Mouse (Mus musculus) kidney, embryonic 16.5 days (tissue): ENCODE measurements at regions not wholly inside any gene's neighbourhood (a gene's known extent, or its start where the extent isn't known, plus 50 kb on each side); places are given as distances from the start of the nearest gene placed in this dataset.

Experiments used
- ATAC-seq: fragments of 200-750 bp; cut with Nextera tagmentation; 2 replicates; pipeline ENCODE4 v1.8.0; 2017; ENCODE audit warnings: moderate TSS enrichment; ENCODE audit not compliant: low FRiP score, low TSS enrichment
- H3K27ac ChIP-seq: fragments of 300-500 bp; sonication (generic); 2 replicates; pipeline ENCODE4 v1.5.1; 2014; ENCODE audit warnings: low read length
- H3K27me3 ChIP-seq: fragments of 300-500 bp; sonication (generic); 2 replicates; pipeline ENCODE4 v1.6.1; 2014; ENCODE audit warnings: low read length, control low read depth, mixed read lengths; ENCODE audit not compliant: insufficient read depth
- H3K36me3 ChIP-seq: fragments of 300-500 bp; sonication (generic); 2 replicates; pipeline ENCODE4 v1.6.1; 2014; ENCODE audit warnings: low read length, control low read depth, mixed read lengths; ENCODE audit not compliant: insufficient read depth
- H3K4me1 ChIP-seq: fragments of 300-500 bp; sonication (generic); 2 replicates; pipeline ENCODE4 v1.6.1; 2014; ENCODE audit warnings: low read length, control low read depth, mixed read lengths; ENCODE audit not compliant: insufficient read depth
- H3K4me2 ChIP-seq: fragments of 300-500 bp; sonication (generic); replicated peaks from 2 replicates; pipeline ENCODE4 v1.6.1; 2014; ENCODE audit warnings: low read depth, low read length
- H3K4me3 ChIP-seq: fragments of 300-500 bp; sonication (generic); 2 replicates; pipeline ENCODE4 v1.5.1; 2014; ENCODE audit warnings: mild to moderate bottlenecking, low read length
- H3K9ac ChIP-seq: fragments of 300-500 bp; sonication (generic); replicated peaks from 2 replicates; pipeline ENCODE4 v1.6.1; 2014; ENCODE audit warnings: low read length
- H3K9me3 ChIP-seq: fragments of 300-500 bp; sonication (generic); 2 replicates; pipeline ENCODE4 v1.6.1; 2016; ENCODE audit warnings: low read length, control low read depth
- WGBS: fragments of 180-500 bp; shearing (Covaris S2); extraction: QIAGEN DNeasy Blood & Tissue Kit; methylation state at CpG from one replicate; pipeline ENCODE4 v1.1.7; 2014; 5-methylcytosine and 5-hydroxymethylcytosine counted together

GRCm38 (mm10) chr17:83158053-83158452 is 57.0 kb upstream of the Pkdcc start:
- H3K9me3 ChIP-seq, result no peaks in the 10 kb centered on the region
- no peak overlapping the region for H3K27ac ChIP-seq
- H3K27me3 ChIP-seq, result no peaks in the 10 kb centered on the region
- no peak overlapping the region for H3K4me3 ChIP-seq
- 82% methylated on average over 6 of the region's 6 CpGs for WGBS
- H3K4me1 ChIP-seq, result no peaks in the 10 kb centered on the region
- H3K4me2 ChIP-seq, result no peak overlapping the region
- H3K36me3 ChIP-seq, result no peaks in the 10 kb centered on the region
- no peak overlapping the region for H3K9ac ChIP-seq
- no peak for ATAC-seq

- ATAC-seq, result no peak
- 78% methylated on average over 10 of the region's 10 CpGs for WGBS
- no peaks in the 10 kb centered on the region for H3K27me3 ChIP-seq
Measured at GRCm38 (mm10) chr17:83158652-83159051, 56.4 kb upstream of the Pkdcc start.

GRCm38 (mm10) chr17:83159634-83160033 is 55.5 kb upstream of the Pkdcc start:
- H3K4me2 ChIP-seq, result no peak overlapping the region
- peaks cover 11% of the 10 kb centered on the region for H3K4me1 ChIP-seq
- no peaks in the 10 kb centered on the region for H3K9me3 ChIP-seq
- H3K36me3 ChIP-seq, result no peaks in the 10 kb centered on the region
- WGBS, result 82% methylated on average over 4 of the region's 4 CpGs
- H3K27ac ChIP-seq, result no peak overlapping the region
- H3K27me3 ChIP-seq, result no peaks in the 10 kb centered on the region
- no peak overlapping the region for H3K9ac ChIP-seq
- ATAC-seq, result no peak
- H3K4me3 ChIP-seq, result no peak overlapping the region

More at GRCm38 (mm10) chr17:83158652-83159051, 56.4 kb upstream of the Pkdcc start:
- H3K9ac ChIP-seq, result no peak overlapping the region
- H3K36me3 ChIP-seq, result no peaks in the 10 kb centered on the region
- H3K4me2 ChIP-seq, result no peak overlapping the region
- no peak overlapping the region for H3K27ac ChIP-seq
- H3K4me3 ChIP-seq, result no peak overlapping the region
- peaks cover 1% of the 10 kb centered on the region; the same call in 1 of the 2 replicates for H3K4me1 ChIP-seq
- no peaks in the 10 kb centered on the region for H3K9me3 ChIP-seq

- ATAC-seq, result no peak
- H3K9me3 ChIP-seq, result no peaks in the 10 kb centered on the region
- no peak overlapping the region for H3K4me3 ChIP-seq
- no peaks in the 10 kb centered on the region for H3K27me3 ChIP-seq
- H3K36me3 ChIP-seq, result no peaks in the 10 kb centered on the region
- no peak overlapping the region for H3K4me2 ChIP-seq
- no peak overlapping the region for H3K27ac ChIP-seq
- H3K4me1 ChIP-seq, result peaks cover 16% of the 10 kb centered on the region
- WGBS, result 85% methylated on average over 4 of the region's 4 CpGs
- no peak overlapping the region for H3K9ac ChIP-seq
Measured at GRCm38 (mm10) chr17:83160296-83160695, 54.8 kb upstream of the Pkdcc start.

GRCm38 (mm10) chr17:83161731-83162130 is 53.4 kb upstream of the Pkdcc start:
- no peaks in the 10 kb centered on the region for H3K36me3 ChIP-seq
- no peaks in the 10 kb centered on the region for H3K9me3 ChIP-seq
- peaks cover 31% of the 10 kb centered on the region for H3K4me1 ChIP-seq
- H3K9ac ChIP-seq, result no peak overlapping the region
- H3K4me3 ChIP-seq, result no peak overlapping the region
- ATAC-seq, result no peak
- no peak overlapping the region for H3K27ac ChIP-seq
- WGBS, result 71% methylated on average over 2 of the region's 2 CpGs
- no peak overlapping the region for H3K4me2 ChIP-seq
- no peaks in the 10 kb centered on the region for H3K27me3 ChIP-seq

GRCm38 (mm10) chr17:83163952-83164560 is 51.0 kb upstream of the Pkdcc start:
- peaks cover 41% of the 10 kb centered on the region for H3K4me1 ChIP-seq
- no peak for ATAC-seq
- no peaks in the 10 kb centered on the region for H3K27me3 ChIP-seq

GRCm38 (mm10) chr17:83164728-83165127 is 50.4 kb upstream of the Pkdcc start:
- no peak overlapping the region; the same call in 1 of the 2 replicates for H3K27ac ChIP-seq
- no peak overlapping the region for H3K9ac ChIP-seq
- H3K36me3 ChIP-seq, result no peaks in the 10 kb centered on the region
- H3K9me3 ChIP-seq, result no peaks in the 10 kb centered on the region
- WGBS, result 18% methylated on average over 4 of the region's 4 CpGs
- H3K4me3 ChIP-seq, result no peak overlapping the region
- no peak overlapping the region for H3K4me2 ChIP-seq
- ATAC-seq, result no peak
- H3K4me1 ChIP-seq, result peaks cover 41% of the 10 kb centered on the region
- H3K27me3 ChIP-seq, result no peaks in the 10 kb centered on the region

More at GRCm38 (mm10) chr17:83163952-83164560, 51.0 kb upstream of the Pkdcc start:
- Histone ChIP-seq H3K4me3 (no peak overlapping the region), H3K27ac (peak overlapping the region; percentile 50), H3K36me3 (no peaks in the 10 kb centered on the region), H3K9me3 (no peaks in the 10 kb centered on the region), H3K4me2 (no peak overlapping the region), H3K9ac (no peak overlapping the region)
- WGBS, result 53% methylated on average over 9 of the region's 9 CpGs

GRCm38 (mm10) chr17:83165140-83165539 is 50.0 kb upstream of the Pkdcc start:
- Histone ChIP-seq H3K4me3 (no peak overlapping the region), H3K27ac (no peak overlapping the region), H3K9me3 (no peaks in the 10 kb centered on the region), H3K27me3 (no peaks in the 10 kb centered on the region), H3K4me1 (peaks cover 41% of the 10 kb centered on the region), H3K36me3 (no peaks in the 10 kb centered on the region), H3K9ac (no peak overlapping the region), H3K4me2 (no peak overlapping the region)
- ATAC-seq, result no peak
- WGBS, result 55% methylated on average over 4 of the region's 4 CpGs
